Mouse (Mus musculus) layer of hippocampus, adult 18-20 months (tissue): ENCODE measurements around the gene Slco3a1. TPM values are rescaled to one million over a fixed set of nuclear protein-coding genes. Genes with fewer than 3 reads are reported as not detected.

Experiments used
- DNase-seq, 2 experiments: peaks; one replicate each; pipeline ENCODE4 v3.0.0; 2022; ENCODE audit warnings: low spot score in 2 of 2
- microRNA-seq, 2 experiments: library from miRNA; unstranded; fragments of <30 nt; microRNA quantifications; one replicate each; pipeline ENCODE4 v1.2.0; 2021
- total RNA-seq, 2 experiments: library from RNA; stranded (reverse); gene quantifications; 2 replicates each; pipeline ENCODE4 v1.2.3; 2021

The Slco3a1 gene
- total RNA-seq, 2 experiments from 2014 or later: 51.9 to 53.4 TPM

GRCm38 (mm10) chr7:74314276-74314675 lies 240.3 kb downstream of the Slco3a1 start:
- no peak for DNase-seq

DNA sequence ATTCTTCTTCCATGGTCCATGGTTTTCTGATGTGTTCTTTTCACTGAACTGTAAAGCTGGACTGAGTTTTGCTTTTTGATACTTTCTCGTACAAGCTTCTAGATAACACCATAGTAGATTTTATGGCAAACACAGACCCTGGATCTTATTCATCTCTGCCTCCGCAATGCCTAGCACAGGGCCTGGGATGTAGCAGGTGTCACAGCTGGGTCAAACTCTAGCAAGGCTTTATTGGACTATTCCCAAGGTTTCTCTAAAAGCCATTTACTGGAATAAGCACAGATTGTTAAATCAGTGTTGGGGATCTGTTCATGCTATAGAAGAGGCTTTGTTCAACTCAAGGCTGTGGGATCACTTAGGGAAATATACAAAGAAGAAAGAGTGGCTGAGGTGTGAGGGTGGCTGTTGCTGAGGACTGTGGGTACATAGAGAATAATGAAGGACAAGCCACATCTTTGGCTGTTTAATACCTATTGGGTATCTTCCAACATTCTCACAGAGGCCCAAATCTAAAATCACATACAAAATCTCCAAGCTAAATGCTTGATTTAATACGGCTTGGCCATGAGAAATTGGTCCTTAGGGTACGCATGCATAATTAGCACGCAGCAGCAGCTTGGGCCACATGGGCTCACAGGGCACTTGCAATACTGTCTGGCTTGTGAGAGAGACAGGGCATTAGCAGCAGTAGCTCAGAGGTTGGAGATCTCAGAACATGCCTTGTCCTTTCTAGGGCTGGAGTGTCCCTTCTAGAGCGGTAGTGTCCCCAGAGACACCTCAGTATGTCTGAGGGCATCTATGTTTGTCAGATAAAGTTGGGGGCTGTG lies 241.1 kb downstream of the Slco3a1 start:
- no peak for DNase-seq

DNA sequence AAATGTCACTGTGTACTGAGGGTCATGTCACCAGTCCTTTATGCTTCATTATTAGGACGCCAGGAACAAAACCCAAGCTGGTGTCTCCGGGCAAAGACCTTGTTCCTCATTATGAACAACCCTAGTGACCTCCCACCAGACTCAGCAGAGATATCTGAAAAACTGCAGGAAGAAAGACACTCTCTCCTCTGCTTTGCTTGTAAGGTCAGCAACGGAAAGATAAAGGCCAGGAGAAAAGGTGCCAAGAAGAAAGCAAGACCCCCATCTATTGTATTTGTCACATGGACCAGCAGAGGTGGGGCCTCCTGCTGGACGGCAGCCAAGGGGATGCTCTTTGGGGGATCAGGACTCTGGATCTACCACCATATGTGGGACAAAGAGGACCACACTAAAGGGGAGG lies 243.0 kb downstream of the Slco3a1 start:
- DNase-seq: no peak

- DNase-seq: peak; percentile 60 to 73
These were observed 250.8 kb downstream of the Slco3a1 start for GRCm38 (mm10) chr7:74303611-74304300.

GRCm38 (mm10) chr7:74303081-74303480 lies 251.5 kb downstream of the Slco3a1 start:
- no peak for DNase-seq

DNA sequence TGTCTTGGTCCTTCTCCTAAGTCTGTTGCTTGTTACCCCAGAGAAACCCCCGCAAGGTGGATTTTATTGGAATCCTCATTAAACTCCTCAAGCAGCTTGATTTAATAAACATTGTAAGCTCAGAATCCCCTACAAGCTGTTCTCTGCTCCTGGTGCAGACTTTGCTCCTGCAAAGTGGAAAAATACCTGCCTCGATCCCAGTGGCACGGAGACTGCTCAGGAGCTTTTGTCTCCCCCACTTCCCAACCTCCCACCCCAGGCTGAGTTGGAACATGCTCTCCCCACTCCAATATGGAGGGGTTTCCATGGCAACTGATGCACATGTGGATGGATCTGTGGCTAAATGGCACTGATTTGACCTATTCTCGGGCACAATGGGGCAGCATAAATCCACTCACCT lies 268.0 kb downstream of the Slco3a1 start:
- DNase-seq: no peak

DNA sequence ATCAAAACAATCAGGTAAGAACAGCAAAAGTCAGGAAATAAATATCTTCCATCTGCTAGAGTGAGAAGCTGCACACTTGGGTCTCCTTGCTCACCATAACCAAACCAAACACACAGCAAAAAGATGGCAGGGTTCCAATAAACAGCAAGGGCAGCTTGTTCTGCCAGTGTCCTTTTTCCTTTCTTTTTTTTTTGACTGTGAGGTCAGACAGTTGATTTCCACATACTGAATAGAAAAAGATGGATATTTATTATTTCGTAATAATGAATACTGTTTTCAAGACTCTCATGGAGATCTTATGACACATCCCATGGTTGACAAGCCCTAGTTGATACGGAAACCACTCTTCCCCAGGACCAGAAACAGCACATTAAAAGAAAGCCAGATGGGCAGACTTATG lies 274.2 kb downstream of the Slco3a1 start:
- DNase-seq: no peak

GRCm38 (mm10) chr7:74279356-74279755 lies 275.2 kb downstream of the Slco3a1 start:
- DNase-seq: no peak

DNA sequence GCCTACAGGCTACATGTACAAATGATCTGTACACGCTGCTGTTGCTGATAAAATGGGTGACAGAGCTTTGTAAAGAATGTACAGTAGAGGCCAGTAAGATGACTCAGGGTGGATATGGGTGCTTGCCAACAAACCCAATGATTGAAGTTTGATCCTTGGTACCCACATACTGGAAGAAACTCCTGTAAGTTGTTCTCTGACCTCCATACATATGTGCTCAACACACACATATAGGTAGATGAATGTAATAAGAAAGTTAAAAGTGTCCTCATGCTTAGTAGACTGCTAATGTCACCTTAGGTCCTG lies 284.5 kb downstream of the Slco3a1 start:
- DNase-seq: no peak

DNA sequence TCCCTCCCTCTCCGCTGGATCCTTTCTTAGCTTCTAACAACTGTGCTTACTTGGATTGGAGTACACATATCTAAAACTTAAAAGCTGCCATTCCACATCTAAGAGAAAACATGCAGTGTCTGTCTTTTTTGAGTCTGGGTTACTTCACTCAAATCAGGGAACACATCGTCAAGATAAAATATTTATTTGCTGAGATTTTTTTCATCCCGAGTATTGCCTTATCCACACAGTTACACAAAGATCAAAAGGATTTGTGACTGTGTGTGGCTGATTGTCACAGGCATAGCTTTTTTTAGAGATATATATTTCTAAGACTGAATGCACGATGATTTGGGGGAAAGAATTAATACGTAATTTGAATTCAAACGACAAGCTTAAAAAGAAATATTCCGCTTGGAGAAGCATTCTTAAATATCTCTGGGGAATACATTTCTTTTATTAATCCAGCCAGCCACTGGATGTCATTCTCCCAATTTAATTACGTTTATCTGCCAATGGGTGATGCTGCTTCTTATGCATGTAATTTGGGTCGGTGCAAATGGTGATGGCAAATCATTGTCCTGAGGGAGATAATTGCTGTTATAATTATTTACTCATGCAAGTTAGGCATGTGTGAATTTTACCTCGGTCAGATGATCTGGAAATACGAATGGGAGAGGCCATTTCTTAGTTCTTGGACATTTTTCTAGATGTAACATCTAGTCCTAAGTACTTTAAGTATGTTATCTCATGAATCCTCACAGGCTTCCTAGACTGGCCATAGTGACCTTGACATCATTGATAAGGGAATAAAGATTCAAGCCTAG lies 285.1 kb downstream of the Slco3a1 start:
- DNase-seq: no peak

DNA sequence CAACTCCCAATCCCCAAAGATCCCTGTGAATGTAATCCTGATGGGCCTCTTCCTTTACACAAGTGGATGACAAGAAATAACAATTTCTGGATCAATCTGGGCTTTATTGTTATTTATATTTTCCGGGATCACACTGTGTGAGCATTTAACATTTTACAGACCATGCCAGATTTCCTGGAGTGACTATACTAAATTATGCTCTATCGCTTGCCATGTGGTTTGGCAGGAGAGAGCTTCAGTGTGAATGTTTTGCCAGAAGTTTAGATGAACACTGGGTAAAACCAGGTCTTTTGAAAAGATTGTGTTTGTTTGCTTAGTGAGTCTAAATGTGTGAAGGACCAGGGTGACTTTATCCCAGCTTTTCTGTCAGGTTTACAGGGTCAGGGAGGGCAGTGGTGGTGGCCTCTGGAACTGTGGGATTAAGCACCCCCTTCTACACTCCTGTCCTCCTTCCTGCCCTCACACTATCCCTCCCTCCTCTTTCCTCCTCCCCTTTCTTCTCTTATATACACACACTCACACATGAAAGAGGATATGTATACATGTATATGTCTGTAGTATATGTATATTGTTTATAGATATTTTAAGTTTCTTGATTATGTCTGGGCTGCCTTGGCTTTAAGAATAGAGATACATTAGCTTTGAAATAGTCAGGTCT lies 287.9 kb downstream of the Slco3a1 start:
- no peak for DNase-seq

- no peak for DNase-seq
These were observed 298.3 kb downstream of the Slco3a1 start for GRCm38 (mm10) chr7:74256291-74256690.

DNA sequence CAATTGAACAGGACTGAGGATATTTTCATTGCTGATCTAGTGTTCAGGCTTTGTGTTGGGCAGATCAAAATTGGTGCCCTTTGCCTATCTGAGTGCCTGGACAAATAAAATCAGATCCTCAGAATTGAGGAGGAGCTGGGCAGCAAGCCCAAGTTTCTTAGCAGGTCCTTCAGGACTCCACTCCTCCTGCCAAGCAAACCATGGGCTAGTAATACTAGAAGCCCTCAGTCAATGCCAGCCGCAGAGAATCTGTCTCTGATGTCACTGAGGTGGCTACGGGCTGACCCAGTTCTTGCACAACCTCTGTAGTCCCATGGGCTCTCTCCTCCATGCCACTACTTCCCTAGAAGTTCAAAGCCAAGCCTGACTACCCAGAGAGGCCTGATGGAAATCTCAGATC lies 302.5 kb downstream of the Slco3a1 start:
- no peak for DNase-seq

DNA sequence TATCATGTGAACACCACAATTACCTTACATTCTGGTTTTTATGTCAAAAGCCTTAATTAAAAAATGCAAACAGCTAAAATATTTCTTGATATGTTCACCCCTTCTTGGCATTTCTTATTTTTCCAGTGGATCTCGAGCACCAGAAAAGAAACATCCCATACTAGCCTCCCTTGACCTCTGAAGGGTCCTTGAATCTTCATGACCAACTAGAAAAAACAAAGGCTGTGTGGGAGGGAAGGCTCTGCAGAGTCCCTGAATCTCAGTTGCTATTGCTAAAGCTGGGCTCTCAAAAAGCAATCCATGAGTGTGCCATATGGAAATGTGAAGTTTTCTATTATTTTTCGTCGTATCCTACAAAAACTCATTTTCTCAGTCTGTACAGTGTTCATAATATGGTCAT lies 313.3 kb downstream of the Slco3a1 start:
- DNase-seq: no peak

GRCm38 (mm10) chr7:74240459-74241172 lies 314.0 kb downstream of the Slco3a1 start:
- DNase-seq: peak in 1 of 2 experiments; percentile 3

Small RNA genes within 50 kb of the gene (microRNA-seq; reads per million reads assigned to microRNA genes)
- gene Gm27459: 0 reads per million in 2 experiments
